Mouse (Mus musculus): ENCODE data around the gene Pde1b.

Pde1b gene

GRCm38 (mm10) chr15:103549475-103549874 is 46.6 kb downstream of the Pde1b start:
- DNase-seq (ENCODE audit: low spot score in 2 of 2), result no peak

- no peak for DNase-seq (ENCODE audit: low spot score in 2 of 2)
These were observed 48.2 kb downstream of the Pde1b start for GRCm38 (mm10) chr15:103551053-103551452.

- DNase-seq (ENCODE audit: low spot score in 2 of 2), result peak in 1 of 2 experiments; percentile 75
These were observed 49.4 kb downstream of the Pde1b start for GRCm38 (mm10) chr15:103552096-103552690.

GRCm38 (mm10) chr15:103564981-103565380 is 62.1 kb downstream of the Pde1b start, which contains the start of gene Glycam1:
Gene Glycam1 (minus strand): TSS chr15:103565081.
- DNase-seq (ENCODE audit: low spot score in 2 of 2), result no peak

Measured in left cerebral cortex, adult 9 months (tissue).